Mouse (Mus musculus): ENCODE data around the gene Lrrd1.
"Not testable (repeated sequence)": the region's sequence is repeated elsewhere in the genome, so short reads cannot be mapped to it uniquely, and the experiment has no call there.

The Lrrd1 gene

DNA sequence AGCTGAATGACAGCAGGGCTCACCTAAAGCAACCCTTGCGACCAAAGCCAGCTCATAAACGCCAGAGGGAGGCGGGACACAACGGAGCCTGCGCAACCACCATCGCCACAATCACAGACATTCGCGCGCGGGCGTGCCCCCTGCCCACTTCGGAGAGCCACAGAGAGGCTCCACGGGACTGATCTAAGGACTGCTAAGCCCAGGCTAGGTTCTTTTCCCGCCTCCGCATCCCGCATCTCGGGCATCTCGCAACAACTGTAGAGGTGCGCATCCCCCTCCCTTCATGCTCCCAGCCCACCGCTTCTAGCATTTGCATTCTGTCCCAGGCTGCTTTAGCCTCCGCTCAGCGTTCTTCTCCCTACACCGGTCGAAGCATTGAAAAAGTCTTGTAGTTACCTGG, at the start of gene Lrrd1:
Gene Lrrd1, plus strand, starts transcription at position 148 of the 400 bp plus-strand sequence.
- no peak for DNase-seq

DNA sequence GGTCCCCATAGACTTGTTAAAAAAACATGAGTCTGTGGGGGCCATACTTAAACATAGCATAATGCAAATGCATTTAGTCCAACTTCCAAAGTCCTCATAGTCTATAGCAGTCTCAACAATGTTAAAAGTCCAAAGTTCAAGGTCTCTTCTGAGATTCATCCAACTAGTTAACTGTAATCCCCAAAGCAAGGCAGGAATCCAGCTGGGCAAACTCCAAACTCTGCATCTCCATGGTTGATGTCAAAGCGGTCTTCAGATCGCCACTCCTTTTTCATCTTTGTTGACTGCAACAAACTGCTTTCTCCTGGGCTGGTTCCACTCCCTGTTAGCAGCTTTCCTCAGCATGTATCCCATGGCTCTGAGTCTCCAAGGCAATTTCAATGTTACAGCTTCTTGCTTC, 47.9 kb upstream of the Lrrd1 start:
- DNase-seq, result not testable (repeated sequence)

DNA sequence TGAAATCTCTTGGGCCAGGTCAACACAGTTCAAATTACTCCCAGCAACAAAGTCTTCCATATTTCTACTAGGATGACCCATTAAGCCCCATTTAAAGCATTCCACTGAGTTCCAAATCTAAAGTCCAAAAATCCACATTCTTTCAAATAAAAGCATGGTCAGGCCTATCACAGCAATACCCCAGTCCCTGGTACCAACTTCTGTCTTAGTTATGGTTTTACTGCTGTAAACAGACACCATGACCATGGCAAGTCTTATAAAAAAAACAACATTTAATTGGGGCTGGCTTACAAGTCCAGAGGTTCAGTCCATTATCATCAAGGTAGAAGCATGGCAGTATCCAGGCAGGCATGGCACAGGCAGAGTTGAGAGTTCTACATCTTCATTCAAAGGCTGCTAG, 46.3 kb upstream of the Lrrd1 start:
- not testable (repeated sequence) for DNase-seq

DNA sequence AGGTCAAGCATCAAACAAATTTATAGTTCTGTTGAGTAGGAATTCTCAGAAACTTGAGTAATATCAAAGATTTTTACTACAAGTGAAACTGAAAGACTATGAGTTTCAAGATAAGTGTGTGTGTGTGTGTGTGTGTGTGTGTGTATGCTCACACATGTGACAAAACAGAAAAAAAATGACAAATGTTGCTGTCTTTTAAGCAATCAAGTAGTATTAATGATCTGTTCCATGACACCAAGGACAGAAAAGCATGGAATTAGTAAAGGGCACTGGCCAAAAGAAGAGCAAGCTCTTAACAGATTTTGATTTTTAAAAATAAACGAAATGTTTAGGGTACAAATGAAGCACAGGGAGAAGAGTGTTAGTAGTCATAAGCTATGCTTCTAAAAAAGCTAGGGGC, 44.9 kb upstream of the Lrrd1 start:
- DNase-seq, result no peak

DNA sequence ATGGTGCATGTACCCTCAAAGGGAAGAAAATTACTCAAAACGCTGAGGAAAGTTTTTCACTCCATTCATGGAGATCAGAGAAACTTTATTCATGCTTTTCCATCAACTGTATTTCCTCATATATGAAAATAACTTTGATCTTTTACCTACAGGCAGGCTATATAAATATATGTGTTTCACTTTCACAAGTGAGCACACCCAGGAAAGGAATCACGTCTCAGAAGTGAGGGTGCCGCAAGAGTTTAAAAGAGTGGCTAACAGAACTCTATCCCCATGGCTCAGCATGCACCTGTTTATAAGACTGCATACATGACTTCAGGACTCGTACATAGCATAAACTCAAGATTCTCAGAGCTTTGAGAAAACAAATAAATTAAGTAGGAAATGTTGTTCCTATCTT, 44.1 kb upstream of the Lrrd1 start:
- DNase-seq, result no peak

DNA sequence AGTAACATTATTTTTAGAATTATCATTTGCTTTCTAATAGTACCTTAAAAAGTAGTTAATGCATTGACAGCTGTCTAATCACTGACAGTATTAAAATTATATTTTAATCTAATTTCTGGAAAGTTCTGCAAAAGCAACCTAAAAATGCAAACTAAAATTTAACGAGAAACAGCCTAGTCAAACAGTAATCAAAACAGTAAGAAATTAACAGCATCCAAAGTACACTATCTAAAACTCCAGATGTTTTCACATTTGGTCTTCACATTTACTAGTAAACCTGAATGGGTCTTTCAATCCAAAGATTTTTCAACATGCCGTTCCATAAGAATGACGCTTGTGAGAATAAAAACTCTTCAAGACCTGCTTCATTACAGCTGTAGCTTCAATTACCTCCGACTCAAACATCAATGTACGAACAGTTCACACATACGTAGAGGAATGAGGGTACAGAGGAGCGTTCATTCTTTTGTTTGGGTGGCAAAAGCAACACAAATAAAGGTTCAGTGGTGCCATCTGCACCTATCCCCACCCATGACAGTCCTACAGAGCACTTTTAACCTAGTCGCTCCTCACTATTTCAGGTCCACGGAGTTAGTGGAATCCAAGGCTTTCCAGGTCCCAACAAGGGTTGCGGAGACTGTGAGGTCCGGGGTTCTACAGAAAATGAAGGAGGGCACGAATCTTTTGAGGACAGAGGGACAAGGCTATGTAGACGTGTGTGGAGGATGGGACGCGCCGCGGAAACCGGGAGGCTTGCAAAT, 43.1 kb upstream of the Lrrd1 start:
- DNase-seq, result no peak

DNA sequence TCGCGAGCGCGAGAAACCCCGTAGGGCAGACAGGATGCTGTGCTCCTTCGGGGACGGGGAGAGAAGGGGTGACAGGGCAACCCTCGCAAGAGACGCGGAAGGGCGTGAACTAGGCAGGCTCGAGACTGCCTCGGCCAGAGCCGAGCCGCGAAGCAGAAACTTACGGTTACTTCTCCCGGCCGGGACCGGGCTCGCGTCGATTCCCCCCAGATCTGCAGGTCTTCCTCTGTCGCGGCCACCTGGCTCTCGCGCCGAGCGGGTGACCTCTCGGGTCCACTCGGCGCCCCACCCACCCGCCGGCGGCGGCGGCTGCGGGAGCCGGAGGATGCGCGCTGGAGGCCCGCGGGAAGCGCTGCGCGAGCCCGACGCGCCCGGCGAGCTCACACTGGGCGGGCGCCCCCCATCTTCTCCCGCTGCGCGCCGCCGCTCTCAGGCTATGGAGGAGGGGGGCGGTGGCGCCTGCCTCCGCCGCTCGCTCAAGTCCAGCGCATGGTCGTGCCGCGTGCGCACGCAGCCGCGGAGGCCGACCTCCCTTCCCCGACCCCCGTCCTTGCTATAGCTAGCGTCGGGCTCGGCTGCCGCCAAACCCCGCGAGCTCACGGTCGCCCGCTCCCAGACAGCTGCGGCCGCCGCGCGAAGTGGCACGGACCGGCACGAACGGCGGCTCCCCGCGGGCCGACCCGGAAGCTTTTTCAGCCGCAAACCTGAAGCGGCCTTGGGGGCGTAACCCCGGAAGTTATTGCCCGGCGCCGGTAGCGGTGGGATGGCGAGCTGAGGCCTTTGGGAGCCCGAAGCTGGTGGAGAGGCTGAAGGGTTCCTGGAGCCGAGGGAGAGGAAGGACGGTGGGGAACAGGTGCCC, 42.3 kb upstream of the Lrrd1 start, which contains the start of the genes Ankib1 and Krit1:
Gene Ankib1, minus strand, starts transcription at position 493 of the 859 bp plus-strand sequence.
Gene Krit1, plus strand, starts transcription at position 752 of the 859 bp plus-strand sequence.
- peak; percentile 88 for DNase-seq

DNA sequence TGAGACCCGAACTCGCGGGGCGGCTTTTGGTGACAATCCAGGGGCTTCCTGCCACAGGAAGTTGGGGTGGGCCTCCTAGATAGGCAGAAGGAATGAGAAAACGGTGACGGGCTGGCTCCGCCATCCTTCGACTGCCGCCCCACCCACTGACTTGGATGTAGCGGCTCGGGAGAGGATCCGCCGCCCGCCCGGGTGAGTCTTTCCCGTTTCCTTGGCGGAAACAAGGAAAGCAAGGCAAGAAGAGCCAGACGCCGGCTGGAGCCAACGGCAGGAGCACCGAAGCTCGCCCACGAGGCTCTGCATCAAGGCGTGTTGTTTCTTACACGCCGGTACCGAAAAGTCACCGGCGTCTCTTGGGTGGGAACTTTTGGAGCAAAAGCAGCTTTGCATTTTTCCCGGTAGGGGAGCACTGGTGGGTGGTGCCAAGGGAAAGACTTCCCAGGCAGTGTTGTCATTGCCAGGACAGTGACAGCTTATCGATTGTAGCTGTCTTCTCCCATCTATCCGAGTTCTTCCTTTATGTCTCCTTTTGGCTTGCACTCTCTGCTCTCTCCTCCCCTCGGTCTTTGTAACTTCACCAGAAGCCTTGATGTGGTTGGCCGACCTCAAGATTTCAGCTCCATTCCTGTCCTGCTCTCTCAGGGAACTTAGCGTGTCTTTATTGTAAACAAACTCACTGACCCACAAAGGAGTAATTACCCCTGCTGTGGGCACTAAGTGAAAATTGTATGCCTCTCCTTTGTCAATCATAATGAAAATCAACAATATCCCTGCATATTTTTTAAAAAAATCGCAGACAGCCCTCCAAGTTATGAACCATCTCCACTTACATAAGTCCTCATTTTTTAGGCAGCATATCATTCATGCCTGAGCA, 41.4 kb upstream of the Lrrd1 start:
- peak; percentile 80 for DNase-seq

DNA sequence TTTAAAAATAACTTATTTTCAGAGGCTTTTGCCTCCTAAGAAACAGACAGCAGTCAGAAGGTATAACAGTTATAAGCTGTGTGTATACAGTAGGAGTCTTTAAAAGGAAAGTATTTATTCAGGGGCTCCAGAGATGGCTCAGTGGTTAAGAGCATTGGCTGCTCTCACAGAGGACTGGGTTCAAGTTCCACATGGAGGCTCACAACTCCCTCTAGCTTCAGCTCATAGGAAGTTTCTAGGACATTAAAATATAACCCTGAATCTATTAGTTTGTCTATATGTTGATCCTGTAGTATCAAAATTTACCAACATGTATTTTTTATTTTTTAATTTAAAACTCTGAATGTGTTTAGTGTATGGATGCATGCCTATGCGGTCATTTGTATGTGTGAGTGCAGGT, 36.5 kb upstream of the Lrrd1 start:
- DNase-seq, result no peak

DNA sequence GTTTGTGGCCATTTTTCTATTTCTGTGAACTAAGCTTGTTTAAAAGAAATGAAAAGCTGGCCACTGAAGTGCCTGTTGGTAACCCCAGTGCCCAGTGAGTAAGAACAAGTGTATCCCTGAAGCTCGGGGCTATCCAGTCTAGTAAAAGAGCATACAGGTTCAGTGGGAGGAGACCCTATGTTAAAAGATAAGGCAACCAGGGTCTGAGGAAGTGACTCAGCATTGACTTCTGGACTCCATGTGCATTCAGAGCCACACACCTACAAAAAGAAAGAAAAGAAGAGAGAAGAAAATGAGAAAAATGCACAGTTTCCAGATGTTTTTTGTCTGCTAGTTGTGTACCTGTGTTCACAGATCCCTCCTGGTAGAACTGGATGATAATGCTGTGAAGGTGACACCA, 10.9 kb upstream of the Lrrd1 start:
- no peak for DNase-seq

DNA sequence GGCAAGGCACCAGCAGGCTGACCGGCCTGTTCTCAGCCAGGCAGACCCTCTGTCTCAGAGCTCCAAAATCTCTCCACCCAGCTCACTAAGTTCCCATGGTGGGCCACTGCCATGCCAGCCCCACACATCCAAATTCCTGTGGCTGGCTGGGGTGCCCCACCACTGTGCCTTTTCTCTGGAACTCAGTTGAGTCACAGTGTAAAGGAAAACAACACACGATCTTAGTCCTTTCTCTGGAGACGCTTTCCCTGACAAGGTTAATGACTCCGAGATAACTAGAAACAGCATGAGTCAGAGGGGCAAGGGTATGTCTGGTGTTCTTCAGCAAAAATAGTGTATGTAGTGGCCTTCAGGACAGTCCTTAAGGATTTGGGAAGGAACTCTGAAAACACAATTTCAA, 25.2 kb downstream of the Lrrd1 start:
- DNase-seq, result no peak

DNA sequence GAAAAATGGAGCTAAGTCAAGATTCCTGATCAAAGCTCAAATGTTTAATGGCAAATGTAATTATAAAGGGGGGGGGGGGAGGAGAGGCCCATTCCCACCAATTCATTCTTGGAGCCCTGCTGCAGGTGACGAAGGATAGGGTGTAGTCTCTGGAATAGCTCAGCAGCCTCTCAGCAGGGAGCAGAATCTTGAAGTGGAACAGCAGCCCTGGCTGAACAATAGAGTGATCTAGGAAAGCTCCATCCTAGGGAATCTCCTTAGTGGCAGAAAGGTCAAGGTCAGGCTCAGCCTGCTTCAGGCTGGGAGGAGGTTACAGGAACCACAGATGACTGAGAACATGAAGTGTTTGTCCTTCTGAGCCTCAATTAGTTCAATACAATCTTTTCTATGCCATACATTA, 27.4 kb downstream of the Lrrd1 start:
- no peak for DNase-seq

DNA sequence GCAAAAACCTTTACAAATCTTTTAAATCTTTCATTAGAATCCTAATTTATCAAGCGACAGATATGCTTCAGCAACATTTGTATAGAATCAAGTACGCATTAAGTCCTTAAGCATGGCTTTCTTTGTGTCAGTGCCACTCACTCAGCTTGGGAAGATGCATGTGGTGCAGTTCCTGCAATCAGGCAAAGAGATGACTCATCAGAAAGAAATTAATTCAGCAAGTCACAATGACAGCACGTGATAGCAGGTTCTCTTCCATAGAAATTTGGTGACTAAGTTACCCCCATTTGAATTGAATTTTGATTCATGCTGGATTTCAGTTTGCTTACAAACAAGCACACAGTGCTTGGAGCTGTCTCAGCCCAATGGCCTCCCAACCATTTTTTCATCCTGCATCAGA, 28.5 kb downstream of the Lrrd1 start:
- no peak for DNase-seq

DNA sequence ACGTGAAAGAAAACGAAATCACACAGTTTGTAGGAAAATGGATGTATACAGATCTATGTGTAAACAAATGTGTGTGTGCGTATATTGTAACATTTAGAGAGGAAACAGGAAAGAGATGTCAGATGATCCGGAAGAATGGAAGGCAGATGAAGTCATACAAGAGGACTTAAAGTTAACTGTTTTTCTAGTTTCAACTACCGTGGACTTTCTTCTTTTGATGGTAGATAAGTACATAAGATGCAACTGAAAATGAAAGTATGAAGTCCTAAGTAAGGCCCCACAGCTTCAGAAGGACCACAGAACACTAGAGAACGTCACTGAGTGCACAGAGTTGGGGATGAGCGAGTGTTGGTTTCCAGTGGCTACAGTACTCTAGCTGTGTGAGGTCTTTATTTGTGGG, 41.9 kb downstream of the Lrrd1 start:
- not testable (repeated sequence) for DNase-seq

DNA sequence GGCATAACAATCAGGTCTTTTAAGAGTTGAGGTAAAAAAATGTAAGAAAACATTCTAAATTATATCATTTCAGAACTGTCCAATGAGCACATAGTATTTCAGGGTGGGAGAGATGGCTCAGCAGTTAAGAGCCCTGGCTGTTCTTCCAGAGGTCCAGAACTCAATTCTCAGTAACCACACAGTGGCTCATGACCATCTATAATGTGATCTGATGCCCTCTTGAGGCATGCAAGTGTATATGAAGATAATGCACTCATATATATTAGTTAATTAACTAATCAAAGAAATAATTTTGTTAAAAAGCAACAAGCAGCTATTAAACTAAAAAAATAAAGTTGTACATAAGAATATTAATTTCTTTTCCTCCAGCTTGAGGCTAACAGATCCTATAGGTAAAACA, 44.2 kb downstream of the Lrrd1 start:
- no peak for DNase-seq

DNA sequence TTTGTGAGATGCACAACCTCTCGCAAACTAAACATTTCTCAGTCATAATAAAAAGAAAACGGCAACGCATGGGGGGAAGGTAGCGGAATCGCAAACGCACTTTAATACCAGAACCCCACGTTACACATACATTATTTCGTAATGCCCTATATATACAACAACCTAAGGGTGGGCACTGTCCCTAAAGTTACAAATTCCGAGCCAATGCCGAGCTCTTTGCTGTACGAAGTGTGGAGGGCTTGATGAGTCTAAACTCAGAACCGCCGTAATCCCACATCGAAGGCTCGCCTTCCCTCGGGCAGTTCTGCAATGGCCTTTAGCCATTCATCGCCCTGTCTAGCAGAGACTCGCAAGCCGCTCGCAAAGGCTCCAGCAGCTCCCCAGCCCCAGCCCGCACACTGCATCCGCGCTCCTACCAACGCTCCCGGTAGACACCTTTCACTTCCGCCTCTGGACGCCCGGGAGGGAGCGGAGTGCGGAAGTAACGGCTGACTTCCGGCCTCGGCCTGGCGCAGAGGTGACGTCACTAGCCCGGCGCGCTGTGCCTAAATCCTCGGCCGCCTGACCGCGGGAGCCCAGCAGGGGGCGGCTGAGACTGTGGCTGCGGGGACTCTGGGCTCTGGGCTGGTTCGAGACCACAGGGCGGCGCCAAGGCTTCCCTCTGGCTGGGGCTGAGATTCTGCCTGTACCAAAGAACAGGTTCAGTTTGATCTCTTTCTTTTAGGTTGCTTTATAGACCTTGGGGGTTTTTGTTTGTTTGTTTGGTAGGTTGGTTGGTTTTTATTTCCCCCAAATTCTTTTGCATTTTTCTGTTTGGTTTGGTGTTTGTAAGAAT, 48.7 kb downstream of the Lrrd1 start, which contains the start of gene Mterf1a:
Gene Mterf1a, minus strand, starts transcription at position 475 of the 835 bp plus-strand sequence.
- DNase-seq, result not testable (repeated sequence)

DNA sequence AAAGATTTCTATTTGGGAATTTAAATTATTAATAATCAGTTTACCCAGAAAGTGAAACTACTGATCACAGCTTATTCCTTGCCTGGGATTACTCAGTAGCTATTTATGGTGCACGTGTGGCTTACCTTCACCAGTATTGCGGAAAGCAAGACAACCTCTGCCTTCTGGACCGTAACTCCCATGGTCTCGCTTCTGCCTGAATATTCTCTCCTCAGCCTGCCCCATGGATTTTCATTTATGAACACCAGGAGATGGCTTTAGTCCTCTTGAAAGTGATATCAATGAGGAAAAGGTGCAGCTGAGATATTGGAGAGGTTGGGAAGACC, 49.3 kb downstream of the Lrrd1 start:
- DNase-seq, result not testable (repeated sequence)

DNA sequence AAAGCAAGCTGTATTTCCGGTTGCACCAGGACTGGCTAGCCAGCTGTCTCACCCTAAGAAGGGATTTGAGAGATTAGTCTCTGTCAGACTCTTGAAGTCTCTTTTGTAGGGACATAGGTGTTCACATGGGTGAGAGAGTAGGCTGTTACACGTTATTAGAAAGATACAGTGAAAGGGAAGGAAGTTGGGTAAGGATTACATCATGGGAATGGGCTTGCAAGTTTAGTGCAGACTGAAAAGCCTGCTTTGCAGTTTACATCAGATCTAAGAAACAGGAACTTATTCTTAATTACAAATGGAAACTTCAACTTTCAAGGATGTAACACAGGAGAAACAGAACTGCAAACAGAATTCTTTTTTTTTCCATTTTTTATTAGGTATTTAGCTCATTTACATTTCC, 60.5 kb downstream of the Lrrd1 start:
- no peak for DNase-seq

Measured in liver (tissue).